Mouse (Mus musculus) adrenal gland, postnatal 36 days (tissue): ENCODE results near the gene Daam2. TPM values are rescaled to one million over a fixed set of nuclear protein-coding genes. Genes with fewer than 3 reads are reported as not detected.

Source experiments
- DNase-seq, 2 experiments: peaks; one replicate each; pipeline ENCODE4 v3.0.0; 2021; ENCODE audit warnings: mixed read lengths in 1 of 2
- total RNA-seq, 2 experiments: library from RNA; stranded (reverse); gene quantifications; 2 replicates each; pipeline ENCODE4 v1.2.3; 2021

Gene Daam2
- total RNA-seq, 2 experiments from 2014 or later, result 26.6 to 34.9 TPM

GRCm38 (mm10) chr17:49432071-49432711 is 132.0 kb downstream of the Daam2 start:
- DNase-seq, result peak; percentile 30 to 58

GRCm38 (mm10) chr17:49431176-49431575 is 133.0 kb downstream of the Daam2 start:
- no peak for DNase-seq

GRCm38 (mm10) chr17:49430136-49430535 is 134.0 kb downstream of the Daam2 start:
- DNase-seq, result no peak

- no peak for DNase-seq
Observed at GRCm38 (mm10) chr17:49429471-49430129, 134.5 kb downstream of the Daam2 start.

- peak in 1 of 2 experiments; percentile 31 for DNase-seq
Observed at GRCm38 (mm10) chr17:49428751-49429415, 135.3 kb downstream of the Daam2 start.

- DNase-seq, result peak; percentile 96
Observed at GRCm38 (mm10) chr17:49428239-49428688, 135.9 kb downstream of the Daam2 start, which contains the start of gene Mocs1. Mocs1 (plus strand) TSS chr17:49428362.

GRCm38 (mm10) chr17:49427631-49428238 is 136.4 kb downstream of the Daam2 start:
- DNase-seq, result peak in 1 of 2 experiments; percentile 30

- no peak for DNase-seq
Observed at GRCm38 (mm10) chr17:49423872-49424271, 140.3 kb downstream of the Daam2 start.

- no peak for DNase-seq
Observed at GRCm38 (mm10) chr17:49423067-49423325, 141.1 kb downstream of the Daam2 start.

- DNase-seq, result no peak
Observed at GRCm38 (mm10) chr17:49422286-49423066, 141.7 kb downstream of the Daam2 start.

GRCm38 (mm10) chr17:49419813-49420212 is 144.3 kb downstream of the Daam2 start:
- no peak for DNase-seq

- DNase-seq, result no peak
Observed at GRCm38 (mm10) chr17:49416228-49416627, 147.9 kb downstream of the Daam2 start.

- DNase-seq, result no peak
Observed at GRCm38 (mm10) chr17:49413554-49413953, 150.6 kb downstream of the Daam2 start.

- DNase-seq, result no peak
Observed at GRCm38 (mm10) chr17:49412974-49413373, 151.2 kb downstream of the Daam2 start.

Other genes starting within 250 kb of the Daam2 start
- gene Mocs1, start 136.0 kb downstream of the Daam2 start, total RNA-seq, result 10 to 100 TPM; 34.0 to 49.1 TPM
- gene Kif6, start 50.8 kb upstream of the Daam2 start, total RNA-seq, result 1 to 10 TPM in 1 of 2 experiments, under 1 TPM in 1; 0.23 to 1.1 TPM